Mouse (Mus musculus): ENCODE data around the gene Gm49661.

The Gm49661 gene

DNA sequence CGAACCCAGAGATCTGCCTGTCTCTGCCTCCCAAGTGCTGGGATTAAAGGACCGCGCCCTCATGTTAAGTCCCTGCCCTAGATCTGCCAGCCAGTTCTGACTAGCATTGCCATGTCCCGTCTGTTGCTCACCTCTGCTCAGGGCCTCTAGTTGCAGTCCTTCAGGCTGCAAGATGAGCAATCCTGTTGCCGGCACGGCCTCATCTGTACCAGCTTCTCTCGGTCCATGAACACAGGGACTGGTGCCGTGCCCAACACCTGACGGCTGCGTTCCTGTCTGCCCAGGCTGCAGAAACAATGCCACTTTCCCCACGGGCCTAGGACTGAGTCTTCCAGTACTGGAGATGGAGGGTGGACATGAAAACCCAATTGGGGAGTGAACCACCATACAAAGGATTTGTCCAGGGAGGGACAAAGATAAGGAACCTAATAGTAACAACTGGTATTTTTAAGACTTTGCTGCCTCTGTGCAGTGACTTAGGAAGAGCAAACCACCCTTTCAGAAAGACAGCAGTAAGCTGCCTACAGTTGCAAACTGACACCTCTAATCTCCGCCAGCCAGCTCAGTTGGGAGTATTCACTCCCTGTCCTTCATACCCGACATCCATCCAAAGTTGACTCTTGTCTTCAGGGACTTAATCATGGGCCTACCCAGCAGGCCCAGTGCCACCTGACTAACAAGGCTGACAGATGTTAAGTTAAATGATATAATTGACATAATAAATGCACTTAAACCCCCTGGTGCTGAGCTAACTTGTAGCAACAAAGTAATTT is 1.5 kb downstream of the Gm49661 start:
- no peak for DNase-seq (ENCODE audit: low read depth, low spot score)

- DNase-seq (ENCODE audit: low read depth, low spot score) = no peak
Measured at GRCm38 (mm10) chr8:84966603-84967002, 2.6 kb downstream of the Gm49661 start.

- peak; percentile 96 for DNase-seq (ENCODE audit: low read depth, low spot score)
Measured at GRCm38 (mm10) chr8:84965731-84966291, 3.4 kb downstream of the Gm49661 start.

DNA sequence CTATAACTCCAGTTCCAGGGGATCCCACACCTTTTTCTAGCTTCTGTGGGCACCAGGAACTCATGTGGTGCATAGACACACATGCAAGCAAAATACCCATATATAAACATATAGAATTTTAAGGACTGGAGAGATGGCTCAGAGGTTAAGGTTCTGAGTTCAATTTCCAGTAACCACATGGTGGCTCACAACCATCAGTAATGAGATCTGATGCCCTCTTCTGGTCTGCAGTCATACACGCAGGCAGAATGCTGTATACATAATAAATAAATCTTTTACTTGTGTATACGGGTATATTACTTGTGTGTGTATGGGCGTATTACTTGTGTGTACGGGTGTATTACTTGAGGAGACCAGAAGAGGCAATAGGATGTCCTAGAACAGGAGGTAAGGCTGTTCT is 5.3 kb downstream of the Gm49661 start:
- no peak for DNase-seq (ENCODE audit: low read depth, low spot score)

GRCm38 (mm10) chr8:84959811-84960210 is 9.4 kb downstream of the Gm49661 start:
- DNase-seq (ENCODE audit: low read depth, low spot score) = no peak

- DNase-seq (ENCODE audit: low read depth, low spot score) = peak; percentile 84
Measured at GRCm38 (mm10) chr8:84956768-84957167, 12.5 kb downstream of the Gm49661 start.

DNA sequence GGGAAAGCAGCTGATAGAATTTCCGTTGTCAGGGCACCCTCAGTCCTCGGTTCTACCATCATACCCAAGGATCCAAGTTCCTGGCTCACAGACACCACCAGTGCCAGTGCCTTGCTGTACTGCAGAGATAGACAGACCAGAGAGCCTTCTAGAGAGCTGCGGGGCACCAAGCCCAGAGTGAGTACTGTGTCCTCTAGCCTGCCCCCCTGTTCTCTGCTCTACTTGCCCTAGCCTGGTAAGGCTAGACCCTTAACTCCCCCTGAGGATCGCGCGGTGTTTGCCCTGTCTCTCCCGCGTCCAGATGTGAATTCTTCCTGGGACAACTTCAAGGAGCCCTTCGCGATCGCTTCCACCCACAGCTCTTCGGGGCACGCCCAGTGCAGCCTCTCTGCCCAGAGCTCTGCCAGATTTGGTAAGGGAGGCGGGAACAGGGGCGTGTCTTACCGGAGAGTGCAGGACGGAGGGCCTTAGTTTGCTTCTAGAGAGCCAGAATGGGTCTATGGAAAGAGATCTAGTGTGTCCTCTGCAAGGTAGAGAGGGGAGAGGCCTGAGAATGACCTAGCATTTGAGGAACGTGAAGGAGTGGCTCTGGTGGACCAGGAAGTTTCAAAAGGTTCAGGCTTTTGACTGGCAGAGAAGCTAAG is 16.5 kb downstream of the Gm49661 start:
- DNase-seq (ENCODE audit: low read depth, low spot score) = no peak

DNA sequence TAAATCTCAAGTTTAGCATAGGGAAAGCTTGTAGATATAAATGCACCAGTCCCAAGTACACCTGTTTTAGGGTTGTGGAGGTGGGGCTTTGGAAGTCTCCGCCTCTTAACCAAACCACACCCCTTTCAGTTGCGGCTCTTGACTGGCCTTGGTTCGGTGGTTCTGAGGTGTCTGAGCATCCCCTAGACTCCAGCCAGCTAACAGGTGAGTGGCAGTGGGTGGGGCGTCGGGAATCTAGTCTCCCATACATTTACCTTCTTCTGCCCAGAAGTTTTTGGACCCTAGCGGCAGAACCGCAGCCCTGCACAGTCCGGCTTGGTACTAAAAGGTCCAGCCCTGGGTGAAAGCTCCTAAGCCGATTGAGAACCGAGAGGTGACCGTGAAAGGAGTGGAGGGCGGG is 19.5 kb downstream of the Gm49661 start:
- no peak for DNase-seq (ENCODE audit: low read depth, low spot score)

GRCm38 (mm10) chr8:84947241-84947545 is 22.0 kb downstream of the Gm49661 start:
- peak; percentile 63 for DNase-seq (ENCODE audit: low read depth, low spot score)

GRCm38 (mm10) chr8:84946528-84947240 is 22.5 kb downstream of the Gm49661 start, which contains the start of gene Rtbdn:
TSS of gene Rtbdn (plus strand) at chr8:84946991.
- no peak for DNase-seq (ENCODE audit: low read depth, low spot score)

- no peak for DNase-seq (ENCODE audit: low read depth, low spot score)
Measured at GRCm38 (mm10) chr8:84945633-84946527, 23.4 kb downstream of the Gm49661 start.

DNA sequence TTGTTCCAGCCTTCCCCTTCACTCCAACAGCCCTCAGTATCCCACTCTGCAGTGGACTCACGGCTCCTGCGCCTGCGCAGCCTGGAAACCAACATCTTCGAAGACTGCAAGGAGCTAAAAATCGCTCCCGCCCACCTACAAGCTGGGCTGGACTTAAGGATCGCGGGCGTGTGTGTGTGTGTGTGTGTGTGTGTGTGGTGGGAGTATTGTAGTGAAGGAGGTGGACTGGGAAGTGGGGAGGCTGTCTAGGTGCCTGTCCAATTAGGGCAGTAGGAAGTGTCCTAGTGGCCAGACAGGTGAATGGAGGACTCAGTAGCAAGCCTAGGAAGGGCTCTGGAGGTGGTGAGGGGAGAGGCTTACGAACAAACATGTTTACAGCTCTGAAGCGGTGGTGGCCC is 24.0 kb downstream of the Gm49661 start:
- no peak for DNase-seq (ENCODE audit: low read depth, low spot score)

GRCm38 (mm10) chr8:84944478-84945160 is 24.6 kb downstream of the Gm49661 start:
- DNase-seq (ENCODE audit: low read depth, low spot score) = no peak

GRCm38 (mm10) chr8:84943699-84944098 is 25.5 kb downstream of the Gm49661 start:
- no peak for DNase-seq (ENCODE audit: low read depth, low spot score)

- no peak for DNase-seq (ENCODE audit: low read depth, low spot score)
Measured at GRCm38 (mm10) chr8:84937620-84938485, 31.4 kb downstream of the Gm49661 start.

DNA sequence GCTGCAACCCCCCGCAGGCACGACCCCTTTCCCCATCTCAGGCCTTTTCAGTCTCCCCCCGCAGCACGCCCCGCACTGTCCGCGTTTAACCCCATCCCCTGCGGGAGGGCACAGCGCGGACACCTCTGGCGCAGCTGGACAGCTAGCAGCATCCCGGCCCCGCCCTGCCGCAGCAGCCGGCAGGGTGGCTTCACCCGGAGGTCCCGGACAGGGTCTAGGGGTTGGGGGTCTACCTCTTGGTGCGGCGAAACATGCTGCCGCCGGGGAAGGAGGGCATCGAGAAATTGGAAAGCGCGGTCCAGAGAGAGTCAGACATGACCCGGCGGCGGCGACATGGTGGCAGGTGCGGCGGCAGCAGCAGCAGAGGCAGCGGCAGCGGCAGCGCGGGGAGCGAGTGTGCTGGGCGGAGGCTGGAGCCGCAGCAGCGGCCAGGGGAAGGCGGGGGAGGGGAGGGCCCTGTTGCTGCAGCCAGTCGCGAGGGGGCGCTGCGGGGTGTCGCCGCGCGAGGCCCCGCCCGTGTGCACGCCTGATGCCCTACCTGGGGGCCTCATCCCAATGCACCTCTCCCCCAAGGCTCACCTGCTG is 32.2 kb downstream of the Gm49661 start, which contains the start of gene Mast1:
Mast1 (minus strand) TSS at position 398 of the 585 bp plus-strand sequence.
- no peak for DNase-seq (ENCODE audit: low read depth, low spot score)

GRCm38 (mm10) chr8:84936041-84936961 is 32.9 kb downstream of the Gm49661 start:
- no peak for DNase-seq (ENCODE audit: low read depth, low spot score)

GRCm38 (mm10) chr8:84935489-84935888 is 33.7 kb downstream of the Gm49661 start:
- no peak for DNase-seq (ENCODE audit: low read depth, low spot score)
